Mouse (Mus musculus): ENCODE measurements around the gene Cnst.

Cnst gene

DNA sequence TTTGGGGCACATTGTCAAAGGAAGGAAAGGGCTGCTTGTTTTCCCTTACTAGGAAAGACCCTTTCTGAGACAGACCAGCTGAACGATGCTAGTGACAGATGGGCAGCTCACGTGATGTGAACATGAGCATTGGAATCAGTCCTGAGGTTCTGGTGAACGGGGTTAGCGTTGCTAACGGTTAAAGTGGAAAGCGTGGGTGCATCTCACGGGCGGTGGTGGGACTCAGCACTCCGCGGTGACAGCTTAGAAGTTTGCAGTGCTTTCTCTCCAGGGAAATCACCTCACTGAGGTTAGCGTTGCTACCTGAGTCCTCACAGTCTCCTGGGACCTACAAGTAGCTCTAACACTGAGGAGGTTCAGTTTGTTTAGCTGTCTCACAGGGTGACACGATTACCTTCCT, 45.5 kb downstream of the Cnst start:
- intact Hi-C loops (cut with DNase I): no loop called here

DNA sequence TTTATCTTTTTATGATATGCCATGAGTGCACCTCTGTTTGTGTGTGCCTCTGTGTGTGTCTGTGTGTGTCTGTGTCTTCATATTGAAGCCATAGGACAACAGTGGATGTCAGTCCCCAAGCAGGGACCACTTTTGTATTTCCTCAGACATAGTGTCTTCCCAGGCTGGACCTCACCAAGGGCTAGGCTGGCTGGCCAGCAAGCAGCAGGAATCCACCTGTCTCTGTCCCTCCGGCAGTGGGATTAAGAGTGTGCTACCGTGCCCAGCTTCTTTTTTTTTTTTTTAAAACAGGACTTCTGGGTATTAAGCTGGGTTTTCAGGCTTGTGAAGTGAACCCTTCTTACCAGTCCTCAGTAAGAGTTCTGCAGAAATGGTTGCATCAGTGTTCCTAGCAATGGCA, 46.0 kb downstream of the Cnst start:
- intact Hi-C loops (cut with DNase I): no loop called here

DNA sequence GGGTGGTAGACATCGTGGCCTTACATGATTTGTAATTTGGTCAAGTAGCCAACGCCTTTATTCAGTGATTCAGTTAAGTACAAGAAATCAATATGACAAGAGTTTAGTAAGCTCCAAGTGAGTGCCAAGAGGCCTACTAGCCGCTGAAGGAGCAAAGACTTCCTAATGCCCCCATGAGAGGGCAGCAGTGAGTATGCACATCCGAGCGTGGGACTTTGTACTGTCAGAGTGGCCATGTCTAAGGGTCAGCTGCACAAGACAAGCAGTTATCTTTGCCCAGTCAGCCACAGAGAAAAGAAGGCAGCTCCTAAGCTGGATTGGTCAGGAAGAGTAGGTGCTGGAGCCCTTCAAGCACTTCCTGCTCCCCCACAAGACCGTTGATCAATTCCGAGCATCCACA, 46.8 kb downstream of the Cnst start:
- intact Hi-C loops (cut with DNase I): no loop called here

DNA sequence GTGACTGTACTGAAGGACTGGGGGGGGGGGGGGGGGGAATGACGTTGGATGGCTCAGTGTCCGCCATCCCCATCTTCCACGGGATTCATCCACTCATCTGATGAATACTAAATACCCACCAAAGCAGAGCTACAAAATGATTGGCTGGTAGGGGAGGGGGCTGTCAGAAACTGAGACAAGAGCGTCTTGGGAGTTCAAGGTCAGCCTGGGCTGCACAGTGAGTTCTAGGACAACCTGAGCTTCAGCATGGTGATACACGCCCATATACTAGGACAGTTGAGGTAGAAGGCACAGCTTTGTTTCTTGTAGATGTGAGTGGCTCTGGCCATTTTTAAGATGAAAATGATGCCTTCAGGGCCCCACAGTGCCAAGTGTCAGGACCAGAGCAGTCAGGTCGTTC, 52.2 kb downstream of the Cnst start:
- intact Hi-C loops (cut with DNase I): no loop called here

DNA sequence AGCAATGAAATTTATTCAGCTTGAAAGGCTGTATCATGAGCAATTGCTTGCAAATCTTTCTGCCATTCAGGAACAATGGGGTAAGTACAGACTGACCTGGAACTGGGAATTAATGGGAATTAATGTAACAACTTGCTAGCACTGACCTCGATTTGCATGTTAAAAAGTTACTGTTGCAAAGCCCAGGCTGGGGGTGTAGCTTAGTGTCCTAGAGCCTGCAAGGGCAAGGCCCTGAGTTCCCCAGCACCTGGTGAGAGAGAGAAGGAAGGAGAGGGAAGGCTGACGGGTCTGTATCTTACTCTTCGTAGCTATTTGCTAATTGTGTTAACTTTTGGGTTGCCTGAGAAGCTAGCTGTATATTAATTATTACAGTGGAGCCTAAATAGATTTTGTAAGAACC, 58.4 kb downstream of the Cnst start:
- intact Hi-C loops (cut with DNase I): no loop called here

DNA sequence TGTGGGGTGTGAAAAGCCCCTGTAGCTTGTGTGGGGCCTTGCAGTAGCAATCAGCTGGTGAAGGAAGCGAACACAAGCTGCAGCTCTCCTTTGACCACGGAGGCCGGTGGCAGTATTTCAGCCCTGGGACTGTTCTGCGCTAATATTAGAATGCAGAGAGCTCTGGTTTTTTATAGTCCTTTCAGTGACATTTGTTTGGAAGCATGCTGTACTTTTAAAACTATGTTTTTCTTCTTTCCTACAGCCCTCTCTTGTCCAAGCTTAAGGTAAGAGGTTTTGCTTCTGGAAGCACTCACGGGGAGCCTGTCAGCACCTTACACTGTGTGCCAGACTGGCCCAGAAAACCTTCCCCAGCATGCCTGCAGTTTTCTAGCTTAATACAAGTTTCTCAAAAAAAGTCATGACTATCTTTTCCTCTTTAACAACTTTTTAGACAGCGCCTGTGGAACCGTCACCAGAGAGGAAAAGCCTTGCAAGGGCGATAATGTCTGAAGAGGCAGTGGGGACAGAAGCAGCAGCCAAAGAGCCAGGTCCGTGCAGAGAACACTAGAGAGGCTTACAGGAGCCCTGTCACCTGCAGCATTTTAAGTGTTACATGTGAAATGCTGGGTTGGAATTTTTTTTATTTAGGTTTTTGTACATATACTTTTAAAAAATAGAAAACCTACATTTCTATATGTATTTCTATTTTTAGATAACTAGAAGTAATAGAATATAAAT, 60.0 kb downstream of the Cnst start:
- intact Hi-C loops (cut with DNase I): no loop called here

DNA sequence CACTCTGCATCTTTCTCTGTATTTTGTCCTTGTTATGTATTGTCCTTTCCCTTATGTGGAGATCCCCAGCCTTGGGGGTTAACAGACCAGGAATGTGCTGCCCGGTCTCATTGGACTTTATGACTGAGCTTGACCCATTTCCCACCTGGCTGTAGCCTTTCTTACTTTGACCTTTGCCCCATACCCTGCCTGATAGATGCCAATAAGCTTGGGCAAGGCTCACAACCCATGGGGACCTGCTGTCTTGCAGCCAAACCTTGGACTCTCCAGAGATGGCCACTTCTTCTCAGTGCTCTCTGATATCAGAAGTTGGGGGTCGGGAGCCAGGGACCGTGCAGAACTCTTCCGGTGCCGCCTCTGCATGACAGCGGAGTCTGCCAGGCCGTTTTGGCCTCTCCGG, 62.4 kb downstream of the Cnst start:
- intact Hi-C loops (cut with DNase I): no loop called here

DNA sequence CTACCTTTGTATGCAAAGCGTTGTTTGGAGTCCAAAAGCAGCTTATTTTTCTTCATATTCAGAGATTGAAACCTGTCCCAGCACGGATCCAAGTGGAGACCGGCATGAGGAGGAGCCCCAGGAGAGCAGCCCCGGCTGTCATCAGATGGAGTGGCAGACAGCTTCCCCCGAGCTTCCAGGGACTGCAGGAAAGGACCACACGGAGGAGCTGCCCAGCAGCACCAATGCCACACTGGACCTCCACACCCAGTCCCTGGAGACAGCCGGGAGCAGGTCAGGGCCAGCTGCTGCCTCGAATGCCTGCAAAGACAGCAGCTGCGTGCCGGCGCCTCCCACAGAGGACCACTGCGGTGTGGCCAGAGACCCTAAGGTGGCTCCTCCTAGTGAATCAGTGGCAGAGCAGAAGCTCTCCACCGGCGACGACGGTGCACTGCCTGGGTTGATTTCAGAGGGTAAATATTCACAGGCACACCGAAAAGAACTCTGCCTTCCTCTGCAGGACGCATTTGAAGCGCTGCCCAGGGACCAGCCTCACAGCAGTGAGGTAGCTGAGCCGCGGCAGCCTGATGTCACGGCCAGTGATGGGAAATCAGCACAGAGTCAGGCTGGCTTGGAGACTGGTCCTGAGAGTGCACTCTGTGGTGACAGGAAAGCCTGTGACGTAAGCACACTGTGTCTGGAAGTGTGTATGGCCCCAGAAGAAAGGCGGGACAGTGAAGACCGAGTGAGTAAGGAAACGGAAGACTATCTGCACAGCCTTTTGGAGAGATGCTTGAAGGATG, 63.7 kb downstream of the Cnst start:
- intact Hi-C loops (cut with DNase I): loop anchor here (5.0 kb wide), 1 partner anchor 78 kb away; no protein-coding TSS in a partner anchor

DNA sequence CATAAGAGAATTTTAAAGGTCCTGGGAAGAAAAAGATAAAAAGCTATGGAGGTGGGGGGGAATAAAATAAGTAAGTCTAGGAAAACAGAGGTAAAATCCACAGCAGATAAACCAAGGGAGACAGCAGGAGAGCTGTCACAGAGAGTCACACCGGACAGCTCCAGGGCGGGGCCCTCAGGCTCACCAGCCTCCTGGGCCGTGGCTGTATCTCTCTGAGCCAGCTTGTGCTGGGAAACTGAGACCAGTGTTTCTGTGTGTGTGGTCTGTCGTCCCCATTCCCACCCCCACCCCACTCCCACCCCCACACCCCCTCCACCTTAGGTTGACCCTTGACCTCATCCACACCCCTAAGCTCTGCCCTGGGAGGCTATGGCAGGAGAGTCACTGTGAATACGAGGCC, 65.0 kb downstream of the Cnst start:
- intact Hi-C loops (cut with DNase I): loop anchor here (5.0 kb wide), 1 partner anchor 79 kb away; no protein-coding TSS in a partner anchor

DNA sequence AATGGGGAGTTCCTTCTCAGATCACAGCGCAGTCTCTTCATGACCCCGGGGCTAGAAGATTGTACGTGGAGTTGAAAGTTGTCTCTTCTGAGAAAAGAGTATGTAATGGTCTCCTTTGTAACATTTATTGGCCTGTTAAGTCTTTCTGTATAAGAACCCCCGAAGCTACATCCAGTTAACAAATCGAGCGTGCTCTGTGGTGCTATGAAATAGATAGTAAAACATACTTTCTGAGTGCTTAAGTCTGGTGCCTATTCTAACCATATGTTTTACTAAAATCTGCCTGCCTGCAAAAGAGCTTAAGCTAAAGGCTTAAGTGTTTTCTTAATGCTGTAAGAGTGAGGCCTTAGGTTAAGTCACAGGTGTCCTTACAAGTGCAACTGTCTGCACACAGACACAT, 66.2 kb downstream of the Cnst start:
- intact Hi-C loops (cut with DNase I): loop anchor here (5.0 kb wide), 1 partner anchor 80 kb away; no protein-coding TSS in a partner anchor

DNA sequence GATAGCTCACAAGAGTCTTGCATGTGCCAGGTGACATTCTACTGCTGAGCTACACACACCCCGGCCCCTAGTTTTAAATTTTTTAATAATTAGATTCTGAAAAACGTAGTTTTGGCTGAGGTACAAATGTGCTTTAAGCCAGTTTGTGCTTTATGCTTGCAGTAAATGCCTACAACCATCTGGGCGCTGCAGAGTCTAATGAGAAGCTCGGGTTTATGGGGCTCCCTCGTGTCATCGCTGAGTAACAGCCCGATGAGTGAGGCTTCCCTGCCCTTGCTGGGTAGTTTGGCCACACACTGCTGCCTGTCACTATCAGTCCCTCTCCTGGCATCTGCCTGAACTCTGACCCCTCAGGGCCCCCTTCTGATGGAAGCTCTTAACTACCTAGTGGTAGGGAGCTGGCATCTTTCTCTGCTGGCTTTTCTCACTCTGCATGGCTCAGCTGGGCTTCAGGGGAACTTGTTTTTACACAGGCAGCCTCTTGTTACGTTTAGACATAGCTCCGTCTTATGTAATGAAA, 66.9 kb downstream of the Cnst start:
- intact Hi-C loops (cut with DNase I): loop anchor here (5.0 kb wide), 1 partner anchor 81 kb away; no protein-coding TSS in a partner anchor

DNA sequence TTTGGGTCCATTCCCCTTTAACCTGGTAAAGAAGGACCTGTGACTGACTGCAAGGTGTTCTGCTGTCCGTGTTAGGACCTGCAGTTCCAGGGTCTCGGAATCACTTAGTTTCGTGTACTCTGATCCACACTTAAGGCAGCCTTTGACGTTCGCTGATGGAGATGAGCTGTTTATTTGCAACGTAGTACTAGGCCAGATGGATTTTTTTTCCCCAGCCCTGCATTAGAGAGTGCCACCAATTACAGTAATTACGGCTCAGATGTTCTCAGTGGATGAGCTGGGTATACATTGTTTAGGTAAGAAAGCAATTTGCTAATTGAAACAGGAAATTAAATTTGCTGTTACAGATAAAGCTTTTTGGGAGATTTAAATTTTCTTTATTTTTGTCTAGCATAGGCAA, 71.3 kb downstream of the Cnst start:
- intact Hi-C loops (cut with DNase I): no loop called here

DNA sequence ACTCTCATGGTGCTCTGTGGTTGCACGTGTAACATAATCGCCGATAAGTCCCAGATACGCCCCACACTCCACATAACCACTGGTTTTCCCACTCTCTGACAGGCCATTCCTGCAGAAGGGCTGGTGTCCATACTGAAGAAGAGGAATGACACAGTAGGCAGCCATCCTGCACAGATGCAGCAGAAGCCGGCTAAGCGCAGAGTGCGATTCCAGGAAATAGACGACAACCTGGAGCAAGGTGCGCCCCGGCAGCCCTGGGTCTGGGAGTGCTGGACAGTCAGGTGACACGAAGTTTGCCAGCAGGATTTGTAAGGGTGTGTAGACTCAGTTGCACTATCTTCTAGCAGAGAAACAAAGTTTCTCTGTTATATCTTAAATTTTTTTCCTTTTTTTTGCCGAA, 76.5 kb downstream of the Cnst start:
- intact Hi-C loops (cut with DNase I): loop anchor here (5.0 kb wide), 1 partner anchor 115 kb away; no protein-coding TSS in a partner anchor

DNA sequence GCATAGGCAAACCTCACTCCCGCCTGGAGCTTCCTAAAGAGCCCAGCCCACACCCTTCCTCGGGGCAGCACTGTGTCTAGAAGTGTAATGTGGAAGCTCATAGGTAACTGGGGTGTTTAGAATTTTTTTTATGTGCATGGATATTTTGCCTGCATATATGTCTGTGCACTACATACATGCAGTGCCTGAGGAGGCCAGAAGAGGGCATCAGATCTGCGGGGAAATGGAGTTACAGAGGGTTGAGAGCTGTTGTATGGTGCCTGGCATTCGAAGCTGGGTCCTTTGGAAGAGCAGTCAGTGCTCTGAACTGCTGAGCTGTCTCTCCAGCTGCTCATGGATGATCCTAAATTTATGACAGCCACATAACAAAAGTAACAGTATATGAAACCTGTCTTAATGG, 77.5 kb downstream of the Cnst start:
- intact Hi-C loops (cut with DNase I): loop anchor here (5.0 kb wide), 1 partner anchor 116 kb away; no protein-coding TSS in a partner anchor

DNA sequence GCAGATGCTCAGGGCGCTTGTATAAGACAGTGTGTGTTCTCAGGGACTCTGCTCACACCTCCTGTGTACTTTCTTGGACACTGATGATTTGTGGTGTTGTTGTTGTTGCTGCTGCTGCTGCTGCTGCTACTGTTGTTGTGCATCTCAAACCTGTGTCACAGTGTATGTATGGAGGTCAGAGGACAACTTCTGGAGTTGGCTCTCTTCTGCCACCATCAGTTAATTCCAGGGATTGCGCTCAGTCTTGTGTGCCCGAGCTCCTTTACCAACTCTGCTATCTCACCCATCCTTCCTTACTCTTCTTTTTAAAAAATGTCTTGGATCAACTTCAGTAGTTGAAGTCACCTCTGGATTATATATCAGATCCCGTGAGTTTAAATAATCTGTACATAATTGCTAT, 78.2 kb downstream of the Cnst start:
- intact Hi-C loops (cut with DNase I): loop anchor here (5.0 kb wide), 1 partner anchor 117 kb away; no protein-coding TSS in a partner anchor

DNA sequence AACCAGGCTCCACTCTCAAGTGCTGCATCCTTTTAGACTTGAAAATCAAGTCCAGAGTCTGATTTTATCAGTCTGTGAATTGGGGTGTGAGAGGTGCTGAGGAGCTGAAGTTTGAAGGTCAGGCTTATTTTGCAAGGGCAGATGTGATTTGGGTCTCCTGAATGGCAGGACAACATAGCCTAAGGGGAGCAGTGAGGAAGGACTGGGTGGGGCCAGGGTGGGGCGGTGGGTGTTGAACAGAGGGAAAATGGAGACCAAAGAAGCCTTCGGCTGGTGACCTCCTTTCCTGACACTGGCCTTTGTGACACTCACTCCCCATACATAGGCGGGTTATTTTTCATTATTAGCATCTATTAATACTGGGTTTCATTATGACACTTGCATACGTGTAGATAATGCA, 81.7 kb downstream of the Cnst start:
- intact Hi-C loops (cut with DNase I): no loop called here

DNA sequence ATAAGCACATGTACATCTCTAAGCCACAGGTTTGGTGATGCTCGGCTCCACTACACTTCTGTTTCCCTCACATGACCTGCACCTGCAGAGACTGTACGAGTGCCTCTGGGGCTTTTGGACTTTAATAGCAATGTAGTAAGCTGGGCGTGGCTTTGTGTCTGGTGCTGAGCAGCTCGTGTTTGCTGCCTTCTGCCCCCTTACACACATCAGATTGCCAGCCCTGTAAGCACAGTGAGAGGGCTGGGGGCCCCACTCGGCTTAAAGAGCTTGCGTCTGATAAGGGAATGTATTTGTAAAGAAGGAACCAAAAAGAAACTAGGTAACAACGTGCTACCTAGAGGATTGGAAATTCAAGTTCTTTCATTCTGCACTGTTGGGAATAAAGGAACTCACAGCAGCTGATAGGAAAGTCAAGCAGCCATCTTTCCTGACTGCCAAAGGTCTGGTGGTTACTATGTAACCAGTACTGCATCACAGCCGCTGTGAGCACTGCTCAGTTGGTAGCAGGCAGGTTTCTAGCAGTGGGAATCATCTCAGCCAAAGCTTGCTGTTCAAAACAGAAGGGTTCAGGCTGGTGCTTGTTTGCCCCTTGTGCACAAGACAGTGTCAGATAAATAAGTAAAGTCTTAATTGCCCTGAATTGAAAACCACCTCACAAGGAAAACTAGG, 82.4 kb downstream of the Cnst start:
- intact Hi-C loops (cut with DNase I): no loop called here

DNA sequence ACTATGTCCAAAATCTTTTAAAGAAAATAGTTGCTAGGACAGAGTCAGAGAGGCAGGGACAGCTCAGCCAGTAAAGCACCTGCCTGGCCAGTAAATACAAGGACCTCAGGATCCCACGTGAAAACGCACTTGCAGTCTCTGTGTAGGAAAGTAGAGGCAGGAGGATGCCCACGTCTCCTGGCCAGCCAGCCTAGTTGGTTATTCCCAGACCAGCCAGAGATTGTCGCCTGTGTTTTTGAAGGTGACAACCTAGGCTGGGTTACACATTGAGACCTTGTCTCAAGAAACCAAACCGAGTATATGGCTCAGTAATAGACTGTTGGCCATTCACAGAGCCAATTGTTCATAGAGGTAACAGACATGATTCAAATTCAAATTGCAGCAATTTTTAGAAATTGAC, 83.1 kb downstream of the Cnst start:
- intact Hi-C loops (cut with DNase I): no loop called here

DNA sequence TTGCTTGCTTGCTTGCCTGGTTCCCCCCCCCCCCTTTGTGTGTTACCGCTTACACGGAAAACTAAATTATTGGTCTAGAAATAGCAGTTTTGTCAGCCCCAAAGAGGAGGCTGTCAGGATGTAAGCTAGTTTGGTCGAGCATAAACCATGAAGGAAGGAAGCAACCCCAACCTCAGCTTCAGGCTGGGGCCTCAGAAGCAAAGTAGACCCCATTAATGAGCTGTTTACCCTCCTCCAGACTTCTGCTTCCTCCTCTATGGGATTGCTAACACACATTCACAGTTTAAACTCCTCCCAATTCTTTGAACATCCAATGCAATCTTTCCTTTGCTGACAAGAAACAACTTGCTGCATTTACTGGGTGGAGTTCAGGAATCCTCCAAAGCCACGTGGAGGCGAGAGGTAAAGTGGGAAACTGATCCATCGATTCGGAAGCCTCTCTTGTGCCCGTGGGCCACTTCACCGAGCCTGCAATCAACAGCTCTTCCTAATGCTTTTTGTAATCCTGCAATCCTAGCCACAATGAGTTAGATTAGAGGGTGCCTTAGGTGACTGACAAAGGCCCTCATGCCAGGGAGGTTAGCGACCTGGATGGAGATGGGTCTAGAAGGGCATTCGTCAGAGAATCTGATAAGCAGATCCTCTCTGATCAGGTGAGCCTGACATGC, 86.7 kb downstream of the Cnst start:
- intact Hi-C loops (cut with DNase I): no loop called here

DNA sequence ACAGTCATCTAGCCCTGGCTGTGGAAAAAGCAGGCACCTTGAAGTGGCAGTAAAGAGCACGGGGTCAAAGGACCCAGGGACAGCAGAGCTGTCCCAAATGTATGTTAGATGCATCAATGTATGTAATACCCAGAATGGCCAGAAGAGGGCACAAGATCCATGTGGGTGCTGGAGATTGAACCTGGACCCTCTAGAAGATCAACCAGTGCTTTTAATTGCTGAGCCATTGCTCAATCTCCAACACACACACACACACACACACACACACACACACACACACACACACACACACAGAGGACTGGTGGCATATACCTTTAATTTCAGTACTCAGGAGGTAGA, 87.2 kb downstream of the Cnst start:
- intact Hi-C loops (cut with DNase I): no loop called here

DNA sequence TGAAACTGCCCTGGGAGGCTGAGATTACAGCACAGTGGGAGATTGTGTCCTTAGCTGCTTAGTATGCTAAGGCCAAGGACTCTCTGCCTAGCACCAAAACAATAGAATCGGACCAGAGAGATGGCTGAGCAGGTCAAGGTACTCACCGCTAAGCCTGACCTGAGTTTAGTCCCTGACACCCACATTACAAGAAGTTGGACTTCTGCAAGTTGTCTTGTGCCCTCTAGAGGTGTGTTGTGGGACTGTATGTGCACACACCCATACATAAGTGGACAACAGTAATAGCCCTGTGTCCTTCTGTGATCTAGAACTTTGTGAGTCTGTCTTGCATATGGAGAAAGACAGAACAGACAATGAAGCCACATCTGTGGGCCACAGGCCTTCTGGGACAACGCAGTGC, 88.0 kb downstream of the Cnst start:
- intact Hi-C loops (cut with DNase I): no loop called here

Measured in adrenal gland (tissue).